Mouse (Mus musculus) fibroblast of lung, adult 2 months (primary cell): ENCODE results near the gene Ptpn21.

Experiments
- DNase-seq: peaks from one replicate; pipeline ENCODE4 v3.0.0-alpha.2; 2011; ENCODE audit warnings: low read depth

Gene Ptpn21

DNA sequence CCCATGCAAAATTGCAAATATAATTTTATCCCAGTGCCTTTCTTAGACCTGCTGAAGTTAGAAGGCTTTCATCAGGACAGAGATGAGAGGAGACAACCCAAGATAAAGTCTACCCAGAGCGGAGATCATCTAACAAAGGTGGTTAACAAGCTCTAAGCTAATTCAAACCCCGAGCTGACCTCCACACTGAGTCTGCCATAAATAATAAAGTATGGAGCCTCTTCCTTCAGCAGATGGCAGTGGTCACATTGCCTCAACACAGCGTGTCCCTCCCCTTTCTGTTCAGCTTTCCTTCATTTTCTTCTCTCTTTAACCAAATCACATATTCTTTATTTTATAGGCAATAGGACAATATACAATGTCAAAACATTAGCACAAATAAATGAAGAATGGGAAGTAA lies 16.2 kb downstream of the Ptpn21 start:
- no peak for DNase-seq

DNA sequence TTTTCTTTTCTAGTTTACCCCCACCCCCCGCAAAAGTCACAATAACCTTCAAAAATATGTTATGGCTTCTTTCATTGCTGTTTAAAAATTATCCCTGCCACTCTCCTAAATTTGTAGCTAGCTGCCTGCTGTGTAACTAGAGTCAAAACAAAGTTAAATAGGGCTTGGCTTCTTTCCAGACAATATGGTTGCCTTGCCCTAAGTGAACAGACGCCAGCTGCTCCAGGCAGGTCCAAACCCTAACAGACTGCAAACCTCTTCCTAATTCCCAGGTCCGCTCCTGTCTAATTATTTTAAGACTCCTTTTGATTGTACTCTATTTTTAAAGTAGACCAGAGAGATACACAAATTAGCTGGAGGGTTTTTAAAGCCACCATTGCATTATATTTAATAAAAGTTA lies 16.6 kb downstream of the Ptpn21 start:
- DNase-seq = no peak

DNA sequence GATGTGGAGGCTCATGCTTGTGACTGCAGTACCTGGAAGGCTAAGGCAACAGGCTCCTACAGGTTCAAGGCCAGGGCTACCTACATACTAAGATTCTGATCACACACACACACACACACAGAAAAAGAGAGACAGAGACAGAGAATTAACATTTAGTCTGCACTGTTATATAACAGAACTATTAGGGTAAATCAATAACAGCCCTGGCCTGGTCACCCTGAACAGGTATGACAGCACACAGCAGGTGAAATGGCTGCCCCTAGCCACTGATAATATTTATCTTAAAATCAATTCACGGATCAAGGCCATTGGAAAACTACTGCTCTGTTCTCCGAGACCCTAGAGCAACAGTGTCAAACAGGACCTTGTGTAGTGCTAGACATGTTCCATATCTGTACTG lies 21.1 kb downstream of the Ptpn21 start:
- no peak for DNase-seq

DNA sequence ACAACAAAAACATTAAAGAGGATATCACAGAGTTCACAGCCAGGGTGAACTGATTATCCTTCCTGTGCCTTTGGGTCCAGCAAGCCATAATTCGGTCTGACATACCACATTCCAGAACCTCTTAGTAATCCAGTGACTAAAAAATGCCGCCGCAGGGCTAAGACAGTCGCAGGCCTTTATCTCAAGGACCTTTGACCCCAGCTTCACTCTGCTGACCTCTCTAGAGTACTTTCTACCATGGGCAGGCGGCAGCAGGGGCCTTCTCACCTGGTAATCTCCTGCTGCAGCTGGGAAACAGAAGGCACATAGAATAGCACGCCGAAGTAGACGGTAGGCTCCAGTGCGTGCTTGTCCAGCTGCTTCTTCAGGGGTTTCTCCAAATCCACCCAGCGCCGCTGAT lies 22.4 kb downstream of the Ptpn21 start:
- DNase-seq = no peak

- no peak for DNase-seq
These were observed 23.5 kb downstream of the Ptpn21 start for GRCm38 (mm10) chr12:98713621-98714103.

- DNase-seq = no peak
These were observed 24.4 kb downstream of the Ptpn21 start for GRCm38 (mm10) chr12:98712819-98713218.

DNA sequence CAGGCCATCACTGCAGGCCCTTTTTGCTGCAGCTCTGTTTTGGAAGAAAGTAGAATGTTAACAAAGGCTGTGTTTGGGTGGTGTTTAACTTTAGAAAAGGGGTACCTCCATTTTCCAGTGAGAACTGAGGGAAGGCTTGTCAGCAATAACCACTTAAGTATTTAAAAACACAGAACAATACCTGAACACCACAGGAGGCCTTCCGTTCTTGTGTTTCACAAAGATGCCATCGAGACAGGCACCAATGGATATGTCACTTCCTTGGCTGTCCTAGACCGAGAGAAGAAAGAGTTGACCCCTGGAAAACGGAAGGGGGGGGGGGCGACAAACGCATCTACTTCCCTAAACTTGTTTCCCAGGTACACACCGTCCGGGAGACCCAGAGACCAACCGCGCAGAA lies 33.2 kb downstream of the Ptpn21 start:
- DNase-seq = no peak

- peak; percentile 26 for DNase-seq
These were observed 33.7 kb downstream of the Ptpn21 start for GRCm38 (mm10) chr12:98703554-98703953.

DNA sequence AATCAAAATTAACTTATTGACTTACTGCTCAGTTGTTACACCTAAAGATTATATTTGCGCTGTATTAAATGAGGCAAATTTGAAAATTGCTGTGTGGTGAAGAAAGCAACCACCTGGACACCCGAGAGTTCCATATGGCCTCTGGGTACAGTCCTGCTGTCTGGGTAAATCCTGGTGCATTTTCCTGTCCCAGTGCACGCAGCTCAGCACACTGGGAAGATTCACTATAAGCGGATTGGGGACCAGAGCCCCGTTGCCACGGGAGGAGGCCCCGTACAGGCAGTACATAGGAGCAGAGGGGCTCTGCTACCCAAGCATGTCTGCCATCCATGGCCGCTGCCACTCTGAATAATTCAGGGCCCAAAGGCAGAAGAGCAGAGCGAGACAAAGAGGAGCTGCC lies 35.6 kb downstream of the Ptpn21 start:
- DNase-seq = no peak

DNA sequence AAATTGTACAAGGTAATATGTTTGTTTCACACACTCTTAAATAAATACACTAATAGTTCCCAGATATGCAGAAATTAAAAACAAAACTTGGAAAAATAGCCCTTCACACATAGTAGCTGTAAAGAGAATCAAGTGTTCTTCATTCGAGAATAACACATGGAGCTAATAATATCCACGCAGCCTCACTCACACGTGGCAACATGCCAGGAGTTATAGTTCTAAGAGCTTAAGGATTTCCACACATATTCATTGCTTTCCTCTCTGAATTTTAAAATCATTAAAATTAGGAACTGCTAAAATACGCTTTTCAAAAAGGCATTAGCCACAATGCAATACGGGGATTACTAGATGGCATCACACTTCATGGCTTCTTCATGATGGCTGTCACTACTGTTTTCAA lies 40.0 kb downstream of the Ptpn21 start:
- no peak for DNase-seq

- DNase-seq = no peak
These were observed 47.0 kb downstream of the Ptpn21 start for GRCm38 (mm10) chr12:98690230-98690629.

GRCm38 (mm10) chr12:98683574-98683973 lies 53.6 kb downstream of the Ptpn21 start:
- no peak for DNase-seq

GRCm38 (mm10) chr12:98683171-98683570 lies 54.0 kb downstream of the Ptpn21 start:
- no peak for DNase-seq

- DNase-seq = no peak
These were observed 55.0 kb downstream of the Ptpn21 start for GRCm38 (mm10) chr12:98682196-98682595.

DNA sequence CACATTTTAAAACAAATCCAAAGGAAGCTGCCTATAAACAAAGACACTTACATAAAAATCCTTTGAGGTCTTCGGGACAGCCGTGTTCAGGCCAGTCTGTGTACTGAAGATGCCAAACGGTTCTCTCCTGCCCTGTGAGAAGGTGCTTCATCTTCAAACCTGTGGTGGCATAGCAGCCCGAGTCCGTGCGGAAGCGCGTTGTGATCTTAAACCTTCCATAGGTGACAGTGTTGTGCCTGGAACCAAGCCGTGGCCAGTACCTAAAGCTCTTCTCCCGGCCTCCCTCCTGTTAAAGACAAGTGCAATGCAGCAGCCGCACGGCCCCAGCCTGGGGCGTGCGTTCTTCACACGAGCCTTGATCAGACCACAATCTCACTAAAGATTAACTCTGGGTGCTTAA lies 57.3 kb downstream of the Ptpn21 start:
- DNase-seq = no peak

DNA sequence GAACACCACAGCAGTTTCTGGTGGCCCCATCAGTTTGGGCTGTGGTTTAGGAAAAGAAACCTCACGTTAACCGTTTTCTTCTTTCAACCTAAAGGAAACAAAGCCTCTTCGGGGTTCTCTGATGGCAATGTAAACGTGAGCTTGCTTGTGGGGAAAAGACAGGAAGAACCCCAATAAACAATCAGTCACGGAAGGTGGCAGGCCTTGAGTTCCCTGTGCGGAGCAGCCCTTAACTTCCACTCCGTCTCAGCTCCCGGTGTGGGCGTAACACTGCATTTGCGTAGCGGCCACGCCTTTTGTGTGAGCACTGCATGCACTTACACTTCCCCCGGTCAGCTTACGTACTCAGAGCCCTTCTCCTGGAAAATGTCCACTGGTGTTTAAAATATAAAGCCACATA lies 59.9 kb downstream of the Ptpn21 start:
- DNase-seq = no peak

GRCm38 (mm10) chr12:98676861-98677260 lies 60.3 kb downstream of the Ptpn21 start:
- DNase-seq = no peak

GRCm38 (mm10) chr12:98674627-98675143 lies 62.5 kb downstream of the Ptpn21 start:
- peak; percentile 63 for DNase-seq

DNA sequence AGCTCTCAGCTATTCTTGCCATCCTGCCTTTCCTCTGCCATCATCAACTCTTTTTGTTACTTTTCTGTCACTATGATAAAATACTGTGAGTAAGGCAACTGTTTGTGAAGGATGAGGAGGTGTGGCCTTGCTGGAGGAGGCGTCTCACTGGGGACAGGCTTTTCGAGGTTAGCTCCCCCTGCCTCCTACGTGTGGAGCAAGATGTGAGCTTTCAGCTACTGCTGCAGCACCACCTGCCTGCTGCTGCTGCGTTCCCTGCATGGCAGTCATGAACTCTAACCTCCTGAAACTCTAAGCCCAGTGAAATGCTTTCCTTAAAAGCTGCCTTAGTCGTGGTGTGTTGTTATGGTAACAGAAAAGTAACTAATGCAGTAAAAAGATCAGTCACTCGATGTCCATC lies 63.3 kb downstream of the Ptpn21 start:
- DNase-seq = no peak

DNA sequence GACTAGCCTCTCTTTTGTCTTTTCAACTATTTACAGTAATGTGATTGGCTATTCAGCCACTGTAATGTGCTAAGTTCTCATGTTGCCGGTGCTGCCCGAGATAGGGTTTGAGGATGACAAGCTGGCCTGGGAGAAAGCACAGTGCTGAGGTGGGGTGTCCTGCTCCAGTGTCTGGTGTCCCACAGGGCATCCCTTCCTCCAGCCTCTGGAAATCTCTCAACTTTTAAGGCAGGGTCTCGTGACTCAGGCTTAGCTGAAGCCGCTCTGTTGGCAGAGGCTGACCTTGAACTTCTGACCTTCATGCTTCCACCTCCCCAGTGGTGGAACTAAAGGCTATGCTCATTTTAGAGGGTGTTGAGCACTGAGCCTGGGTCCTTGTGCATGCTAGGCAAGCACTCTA lies 66.8 kb downstream of the Ptpn21 start:
- DNase-seq = no peak

- no peak for DNase-seq
These were observed 67.3 kb downstream of the Ptpn21 start for GRCm38 (mm10) chr12:98669864-98670263.

DNA sequence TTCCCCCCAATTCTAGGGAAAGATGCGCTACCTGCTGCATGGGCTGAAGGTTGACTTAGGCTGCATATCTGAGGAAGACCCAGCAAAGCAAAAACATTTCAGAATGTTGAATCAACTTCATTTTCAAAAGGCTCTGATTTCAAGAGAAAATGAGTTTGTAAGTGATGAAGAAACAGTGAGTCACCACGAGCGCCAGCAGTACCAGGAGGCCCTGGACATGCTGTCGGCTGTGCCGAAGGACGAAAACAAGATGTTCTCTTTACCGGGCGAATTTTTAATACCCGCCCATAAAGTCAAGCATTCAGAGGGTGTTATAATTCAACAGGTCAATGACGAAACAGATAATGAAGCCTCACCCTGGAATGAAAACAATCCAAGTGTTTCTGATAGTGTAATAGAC lies 68.1 kb downstream of the Ptpn21 start:
- no peak for DNase-seq

- DNase-seq = peak; percentile 21
These were observed 68.9 kb downstream of the Ptpn21 start for GRCm38 (mm10) chr12:98668132-98668814.

- DNase-seq = no peak
These were observed 74.6 kb downstream of the Ptpn21 start for GRCm38 (mm10) chr12:98662617-98663016.
